Mouse (Mus musculus): Measurements from ENCODE around the gene Ric8b. TPM values are rescaled to one million over a fixed set of nuclear protein-coding genes. Genes with fewer than 3 reads are reported as not detected.

Gene Ric8b
- total RNA-seq, 2 experiments from 2014 or later: 44.8 to 46.4 TPM

DNA sequence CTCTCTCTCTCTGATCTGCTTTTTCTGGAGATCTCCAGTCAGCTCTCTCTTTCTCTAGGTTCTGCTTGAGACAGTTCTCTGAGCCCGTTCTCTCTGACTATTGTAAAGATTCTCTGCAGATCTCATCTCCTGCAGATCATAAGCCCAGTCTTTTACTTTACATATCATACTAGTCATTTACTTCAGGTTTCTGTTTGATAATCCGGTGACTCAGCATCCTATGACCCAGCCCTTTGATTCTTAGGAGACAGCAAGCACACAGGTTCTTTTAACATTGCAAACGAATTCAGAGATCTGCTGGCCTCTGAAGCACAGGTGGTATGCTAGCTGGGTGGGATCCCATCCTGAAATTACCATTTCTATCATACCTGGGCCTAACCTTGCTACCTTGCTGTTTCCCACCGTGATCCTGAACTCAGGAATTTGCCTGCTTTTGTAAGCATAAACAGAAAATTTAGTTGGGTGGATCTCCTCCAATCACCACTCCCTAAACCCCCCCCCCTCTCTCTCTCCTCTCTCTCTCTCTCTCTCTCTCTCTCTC lies 133.3 kb downstream of the Ric8b start:
- no peak for DNase-seq (ENCODE audit: low spot score)

DNA sequence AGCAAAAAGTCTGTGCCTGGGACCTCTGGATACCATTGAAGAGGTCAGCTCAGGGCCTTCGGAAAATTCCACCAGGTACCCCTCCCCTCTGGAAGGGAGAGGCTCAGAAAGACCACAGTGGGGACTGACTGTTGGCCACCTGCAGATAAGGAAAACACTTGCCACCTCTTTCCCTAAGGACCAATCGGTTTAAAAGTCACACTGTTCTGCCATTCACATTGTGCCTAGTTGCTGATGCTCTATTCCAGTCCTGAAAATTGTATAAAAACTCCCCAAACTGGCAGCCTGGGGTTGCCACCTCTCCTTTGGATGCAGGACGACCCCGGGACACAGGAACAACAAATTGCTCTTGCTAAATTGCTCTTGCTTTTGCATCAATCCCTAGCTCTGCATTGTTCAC lies 135.0 kb downstream of the Ric8b start:
- DNase-seq (ENCODE audit: low spot score): no peak

DNA sequence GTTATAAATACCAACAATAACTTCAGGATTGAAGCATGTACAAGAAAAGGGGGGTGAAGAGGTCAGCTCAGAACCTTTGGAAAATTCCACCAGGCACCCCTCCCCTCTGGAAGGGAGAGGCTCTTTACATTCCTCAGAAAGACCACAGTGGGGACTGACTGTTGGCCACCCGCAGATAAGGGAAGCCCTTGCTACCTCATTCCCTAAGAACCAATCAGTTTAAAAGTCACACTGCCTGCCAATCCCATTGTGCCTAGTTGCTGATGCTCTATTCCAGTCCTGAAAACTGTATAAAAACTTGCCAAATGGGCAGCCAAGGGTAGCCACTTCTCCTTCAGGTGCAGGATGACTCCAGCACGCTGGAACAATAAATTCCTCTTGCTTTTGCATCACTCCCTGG lies 137.5 kb downstream of the Ric8b start:
- DNase-seq (ENCODE audit: low spot score): no peak

Other genes with a start within 250 kb of the Ric8b start
- gene Rfx4, start 161.6 kb upstream of the Ric8b start, total RNA-seq (2021): not detected
- under 1 TPM; 0.16 to 0.24 TPM for gene Fhl4, start 184.9 kb downstream of the Ric8b start, total RNA-seq (2021)
- gene Tmem263, start 185.0 kb downstream of the Ric8b start, total RNA-seq (2021): 10 to 100 TPM in 1 of 2 experiments, 1 to 10 TPM in 1; 8.7 to 11.8 TPM
- 10 to 100 TPM; 11.4 to 15.0 TPM for gene Mterf2, start 210.4 kb downstream of the Ric8b start, total RNA-seq (2021)

Data from gastrocnemius, adult 18-20 months (tissue).